Mouse (Mus musculus) midbrain, embryonic 11.5 days (tissue): ENCODE results near the gene Gtse1. TPM values are rescaled to one million over a fixed set of nuclear protein-coding genes. Genes with fewer than 3 reads are reported as not detected.

ENCODE experiments used
- ATAC-seq: fragments of 200-750 bp; cut with Nextera tagmentation; 2 replicates; pipeline ENCODE4 v1.8.0; 2017; ENCODE audit warnings: moderate TSS enrichment, moderate library complexity; ENCODE audit not compliant: low FRiP score
- DNase-seq: peaks from one replicate; pipeline ENCODE4 v3.0.0; 2015; ENCODE audit warnings: low spot score; ENCODE audit errors: missing footprints
- H3K27ac ChIP-seq: fragments of 300-500 bp; sonication (generic); 2 replicates; pipeline ENCODE4 v1.5.1; 2014; ENCODE audit warnings: low read depth, low read length
- H3K27me3 ChIP-seq: fragments of 300-500 bp; sonication (generic); 2 replicates; pipeline ENCODE4 v1.6.1; 2014; ENCODE audit warnings: mild to moderate bottlenecking, low read length, moderate library complexity, mixed read lengths; ENCODE audit not compliant: control insufficient read depth, insufficient read depth
- H3K36me3 ChIP-seq: fragments of 300-500 bp; sonication (generic); 2 replicates; pipeline ENCODE4 v1.6.1; 2014; ENCODE audit warnings: mild to moderate bottlenecking, low read length, moderate library complexity, mixed read lengths; ENCODE audit not compliant: control insufficient read depth, insufficient read depth
- H3K4me1 ChIP-seq: fragments of 300-500 bp; sonication (generic); 2 replicates; pipeline ENCODE4 v1.6.1; 2014; ENCODE audit warnings: low read length; ENCODE audit not compliant: control insufficient read depth, insufficient read depth
- H3K4me2 ChIP-seq: fragments of 300-500 bp; sonication (generic); 2 replicates; pipeline ENCODE4 v1.6.1; 2014; ENCODE audit warnings: mild to moderate bottlenecking, moderate library complexity
- H3K4me3 ChIP-seq: fragments of 300-500 bp; sonication (generic); 2 replicates; pipeline ENCODE4 v1.5.1; 2014; ENCODE audit warnings: low read depth, low read length
- H3K9ac ChIP-seq: fragments of 300-500 bp; sonication (generic); 2 replicates; pipeline ENCODE4 v1.6.1; 2014; ENCODE audit warnings: low read length
- H3K9me3 ChIP-seq: fragments of 300-500 bp; sonication (generic); 2 replicates; pipeline ENCODE4 v1.6.1; 2016; ENCODE audit warnings: low read length; ENCODE audit not compliant: control insufficient read depth
- WGBS: fragments of 180-500 bp; shearing (Covaris S2); extraction: QIAGEN DNeasy Blood & Tissue Kit; methylation state at CpG from one replicate; pipeline ENCODE4 v1.1.7; 2014; 5-methylcytosine and 5-hydroxymethylcytosine counted together
- polyA plus RNA-seq: library from polyadenylated mRNA; unstranded; fragments of >200 nt; fragmentation: Nextera tagmentation; extraction: Ambion mirVana; gene quantifications from 2 replicates; pipeline ENCODE4 v1.2.1, GENCODE M21; 2014

Gene Gtse1
- polyA plus RNA-seq, result 38.6 and 43.7 TPM in 2 replicates

DNA sequence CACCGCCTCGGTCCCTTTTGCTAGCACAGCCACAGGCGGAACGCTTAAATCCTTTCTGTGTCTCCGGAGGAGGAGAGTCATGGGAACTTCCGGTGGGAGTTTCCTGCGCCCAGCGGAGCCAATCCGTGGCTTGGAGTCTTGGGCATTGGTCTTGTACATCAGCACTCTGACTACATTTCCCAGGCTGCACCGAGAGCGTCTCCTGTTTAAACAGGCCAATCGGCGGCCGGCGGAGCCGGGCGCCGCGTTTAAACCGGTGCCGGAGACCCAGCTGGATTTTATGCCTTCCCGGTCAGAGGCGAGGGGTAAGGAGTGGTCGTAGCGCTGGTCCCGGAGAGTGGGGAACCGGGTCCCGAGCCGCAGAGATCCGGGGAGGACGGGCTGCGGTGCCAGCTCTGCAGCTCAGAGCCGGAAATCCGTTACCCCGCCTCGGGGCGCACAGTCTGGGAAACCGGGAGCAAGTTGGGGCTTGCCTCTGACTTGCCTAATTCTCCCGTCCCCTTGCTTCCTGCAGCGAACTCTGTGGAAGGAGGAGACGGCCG lies at the start of gene Gtse1:
TSS of gene Gtse1 (plus strand) at position 256 of the 542 bp plus-strand sequence.
- Histone ChIP-seq H3K4me3 (peak within 1 kb of the TSS; percentile 82), H3K36me3 (peaks cover 7% of the 10 kb centered on the region), H3K9ac (peak within 1 kb of the TSS; percentile 77), H3K27me3 (no peaks in the 10 kb centered on the region), H3K27ac (peak within 1 kb of the TSS; percentile 1), H3K9me3 (no peaks in the 10 kb centered on the region), H3K4me2 (peak within 1 kb of the TSS; percentile 73), H3K4me1 (peaks cover 17% of the 10 kb centered on the region)
- WGBS, result under 1% methylated on average over 42 of the region's 42 CpGs
- peak; percentile 98 for DNase-seq
- peak; percentile 98 for ATAC-seq

DNA sequence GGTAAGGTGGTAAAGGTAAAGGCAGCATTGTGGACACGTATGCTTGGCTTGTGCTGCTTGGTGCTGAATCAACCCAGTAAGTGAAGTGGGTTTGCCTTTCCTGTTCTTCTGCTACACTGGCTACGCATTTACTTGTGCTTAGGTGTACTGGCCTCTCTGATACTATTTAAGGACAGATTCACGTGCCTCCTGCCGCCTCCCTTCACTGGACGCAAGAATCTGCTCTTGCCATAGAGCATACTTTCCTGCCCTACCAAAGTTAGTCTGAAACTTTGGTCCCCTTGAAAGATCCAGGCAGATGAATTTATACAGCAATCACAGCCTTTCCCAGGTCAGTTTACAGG lies 49.1 kb upstream of the Gtse1 start:
- H3K27me3 ChIP-seq, result no peaks in the 10 kb centered on the region
- peak overlapping the region; percentile 91 for H3K4me2 ChIP-seq
- H3K9me3 ChIP-seq, result no peaks in the 10 kb centered on the region
- DNase-seq, result no peak
- H3K36me3 ChIP-seq, result no peaks in the 10 kb centered on the region
- H3K27ac ChIP-seq, result no peak overlapping the region
- no peak for ATAC-seq
- H3K4me1 ChIP-seq, result peaks cover 4% of the 10 kb centered on the region; the same call in 1 of the 2 replicates
- peak overlapping the region; percentile 75; the same call in 1 of the 2 replicates for H3K4me3 ChIP-seq
- WGBS, result 84% methylated on average over 5 of the region's 5 CpGs
- peak overlapping the region; percentile 74 for H3K9ac ChIP-seq

DNA sequence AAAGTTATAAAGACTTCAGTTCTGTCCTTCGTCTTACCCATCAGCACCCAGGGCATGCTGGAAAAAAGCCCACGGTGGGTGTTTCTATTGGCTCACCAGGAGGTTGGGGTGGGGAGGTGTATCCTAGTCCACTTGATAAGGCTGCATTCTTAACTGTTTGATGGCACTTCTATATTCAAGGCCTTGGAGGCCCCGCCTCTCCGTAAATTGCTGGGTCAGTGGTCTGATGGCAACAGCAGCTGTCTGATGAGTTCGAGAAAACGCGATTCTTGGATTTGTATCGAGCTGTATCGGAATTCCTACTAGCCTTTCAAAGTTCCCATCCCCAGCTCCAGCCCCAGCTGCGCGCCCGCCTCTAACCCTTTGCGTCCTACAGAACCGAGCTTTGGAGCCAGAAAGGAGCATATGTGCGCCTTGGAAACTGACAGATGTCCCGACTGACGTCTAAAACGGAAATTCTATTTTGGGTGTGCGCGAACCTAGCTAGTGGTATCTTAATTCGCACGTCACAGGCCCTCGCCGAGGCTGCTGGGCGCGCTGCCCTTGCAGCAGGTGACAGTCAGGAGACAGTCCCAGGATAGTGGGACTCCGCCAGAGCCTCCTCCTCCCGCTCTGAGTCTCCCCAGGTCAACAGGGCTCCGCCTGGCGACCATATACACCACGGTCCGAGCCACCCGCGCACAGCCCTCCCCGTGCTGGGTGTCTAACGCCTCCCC lies 48.6 kb upstream of the Gtse1 start:
- 7% methylated on average over 36 of the region's 36 CpGs for WGBS
- Histone ChIP-seq H3K4me1 (peaks cover 4% of the 10 kb centered on the region; the same call in 1 of the 2 replicates), H3K9ac (peak overlapping the region; percentile 74), H3K4me2 (peak overlapping the region; percentile 91), H3K4me3 (peak overlapping the region; percentile 75), H3K27me3 (no peaks in the 10 kb centered on the region), H3K27ac (peak overlapping the region; percentile 63; the same call in 1 of the 2 replicates), H3K36me3 (no peaks in the 10 kb centered on the region), H3K9me3 (no peaks in the 10 kb centered on the region)
- ATAC-seq (peak; percentile 93), DNase-seq (peak; percentile 94)

DNA sequence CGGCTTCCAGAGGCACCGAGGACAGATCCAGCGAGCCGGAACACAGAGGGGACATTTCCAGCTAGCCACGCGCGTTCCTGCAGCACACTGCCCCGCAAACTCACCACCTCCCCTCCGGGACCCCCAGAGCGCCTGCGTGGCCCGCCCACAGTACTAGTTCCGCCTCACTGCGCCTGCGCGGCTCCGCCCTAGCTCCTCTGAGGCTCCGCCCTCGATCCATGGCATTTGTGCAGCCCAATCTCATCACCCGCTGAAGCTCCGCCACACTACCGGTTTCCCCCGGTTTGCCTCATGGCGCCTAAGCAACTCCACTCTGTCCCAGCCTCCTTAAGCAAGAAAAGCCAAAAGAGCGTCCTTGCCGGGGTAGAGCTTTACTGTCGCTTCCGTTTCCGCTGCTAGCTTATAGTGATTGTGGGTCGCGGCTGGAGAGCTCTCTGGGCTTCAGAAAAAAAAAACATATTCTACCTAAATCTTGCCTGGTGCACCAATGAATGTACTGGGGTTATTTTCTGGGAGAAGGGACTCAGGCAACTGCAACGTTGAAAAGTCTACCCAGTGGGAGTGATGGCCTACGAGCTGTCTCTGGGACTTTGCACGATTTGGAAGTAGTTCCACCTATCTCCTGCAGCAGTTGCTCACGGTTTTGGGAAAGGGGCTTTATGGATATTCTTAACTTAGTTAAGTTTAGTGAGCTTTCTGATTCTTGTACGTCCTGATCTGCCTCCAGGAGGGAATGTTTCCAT lies 47.8 kb upstream of the Gtse1 start, which contains the start of gene Cdpf1:
TSS of gene Cdpf1 (minus strand) at position 163 of the 743 bp plus-strand sequence.
- peak within 1 kb of the TSS; percentile 91 for H3K4me2 ChIP-seq
- H3K27me3 ChIP-seq, result no peaks in the 10 kb centered on the region
- 4% methylated on average over 36 of the region's 36 CpGs for WGBS
- no peaks in the 10 kb centered on the region for H3K9me3 ChIP-seq
- DNase-seq, result peak; percentile 100
- peak within 1 kb of the TSS; percentile 63; the same call in 1 of the 2 replicates for H3K27ac ChIP-seq
- peak within 1 kb of the TSS; percentile 75 for H3K4me3 ChIP-seq
- H3K36me3 ChIP-seq, result no peaks in the 10 kb centered on the region
- peak within 1 kb of the TSS; percentile 74 for H3K9ac ChIP-seq
- peak; percentile 96 for ATAC-seq
- peaks cover 4% of the 10 kb centered on the region; the same call in 1 of the 2 replicates for H3K4me1 ChIP-seq

DNA sequence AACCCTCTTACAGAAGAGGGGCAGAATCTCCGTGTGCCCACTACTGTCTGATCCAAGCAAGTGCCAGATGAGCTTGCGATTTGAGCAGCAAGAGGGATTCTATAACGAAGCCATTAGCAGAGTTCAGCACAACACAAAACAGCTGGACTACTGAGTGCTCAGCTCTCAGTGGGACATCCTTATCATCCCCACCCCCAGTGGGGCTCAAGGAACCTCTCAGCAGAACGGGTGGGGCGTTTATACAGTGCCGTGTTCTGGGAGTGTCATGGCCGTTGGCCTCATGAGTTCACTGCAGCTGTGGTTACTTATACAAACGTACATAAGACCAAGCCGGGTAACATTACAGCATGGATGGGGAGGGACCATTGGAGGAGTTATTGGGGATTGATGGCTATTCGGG lies 46.1 kb upstream of the Gtse1 start:
- ATAC-seq (no peak), DNase-seq (no peak)
- Histone ChIP-seq H3K36me3 (no peaks in the 10 kb centered on the region), H3K4me3 (no peak overlapping the region), H3K9ac (no peak overlapping the region), H3K9me3 (no peaks in the 10 kb centered on the region), H3K27ac (no peak overlapping the region), H3K4me1 (peaks cover 4% of the 10 kb centered on the region; the same call in 1 of the 2 replicates), H3K4me2 (no peak overlapping the region), H3K27me3 (no peaks in the 10 kb centered on the region)
- 74% methylated on average over 10 of the region's 10 CpGs for WGBS

DNA sequence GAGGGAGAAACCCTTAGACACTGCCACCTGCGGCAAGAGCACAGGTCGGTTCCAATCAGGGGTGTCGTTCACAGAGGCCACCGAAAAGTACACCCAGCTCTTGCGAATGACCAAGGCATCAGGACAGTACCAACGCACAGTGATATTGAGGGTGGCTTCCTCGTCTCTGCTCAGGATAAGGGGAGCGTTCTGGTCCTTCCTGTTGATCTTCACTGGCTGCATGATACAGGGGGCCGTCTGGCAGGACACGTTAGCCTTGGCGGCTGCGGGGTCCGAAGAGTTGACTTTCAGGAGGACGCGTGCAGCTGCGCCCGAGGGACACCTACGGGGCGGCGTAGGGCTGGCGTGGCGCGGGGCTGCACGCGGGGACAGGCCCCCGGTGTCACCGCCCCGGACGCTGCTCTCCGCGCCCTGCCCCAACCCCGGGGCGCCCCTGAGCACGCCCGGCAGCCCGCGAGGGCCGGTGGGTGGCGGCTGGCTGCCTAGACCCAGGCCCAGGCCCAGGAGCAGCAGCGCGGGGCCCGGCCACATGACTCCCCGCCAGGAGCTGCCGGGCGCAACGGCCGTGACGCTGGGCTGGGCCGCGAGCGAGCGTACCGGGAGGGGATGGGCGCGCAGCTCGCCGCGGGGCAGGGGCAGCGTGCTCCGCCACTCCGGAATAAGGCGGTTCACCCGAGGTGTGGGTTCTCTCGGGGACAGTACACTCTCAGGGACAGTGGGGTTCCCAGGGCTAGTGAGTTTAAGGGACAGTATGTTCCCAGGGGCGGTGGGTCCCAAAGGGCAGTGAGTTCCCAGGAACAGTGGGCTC lies 38.1 kb upstream of the Gtse1 start, which contains the start of gene Pkdrej:
TSS of gene Pkdrej (minus strand) at position 532 of the 808 bp plus-strand sequence.
- WGBS, result 2% methylated on average over 62 of the region's 65 CpGs
- ATAC-seq, result peak; percentile 63

DNA sequence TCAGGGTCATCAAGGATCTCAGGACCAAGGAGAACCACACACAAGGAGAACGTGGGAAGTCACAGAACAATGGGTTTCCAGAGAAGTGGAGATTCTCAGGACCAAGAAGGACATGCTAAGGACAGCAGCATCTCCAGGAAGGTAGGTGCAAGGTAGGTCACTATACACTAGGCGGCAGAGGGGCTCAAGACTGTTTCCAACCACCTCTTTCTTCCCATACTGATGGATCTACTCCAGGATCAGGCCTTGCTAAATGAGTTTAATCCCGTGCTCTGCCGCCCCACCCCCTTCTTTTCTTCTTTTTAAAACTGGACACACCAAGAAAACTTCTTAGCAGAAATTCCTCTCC lies 37.6 kb upstream of the Gtse1 start:
- H3K4me3 ChIP-seq, result peak overlapping the region; percentile 48
- ATAC-seq (peak; percentile 48; the same call in 1 of the 2 replicates), DNase-seq (peak; percentile 85)
- no peaks in the 10 kb centered on the region for H3K9me3 ChIP-seq
- no peaks in the 10 kb centered on the region for H3K36me3 ChIP-seq
- 10% methylated on average over 4 of the region's 4 CpGs for whole genome bisulfite sequencing
- no peak overlapping the region for H3K27ac ChIP-seq
- H3K4me2 ChIP-seq, result peak overlapping the region; percentile 95
- H3K9ac ChIP-seq, result peak overlapping the region; percentile 66
- 0 out of 2 replicates have a peak, but pooled peaks cover 3% of the 10 kb centered on the region for H3K4me1 ChIP-seq
- peaks cover 18% of the 10 kb centered on the region for H3K27me3 ChIP-seq

More for the DNA sequence above, 38.1 kb upstream of the Gtse1 start, which contains the start of gene Pkdrej:
- Histone ChIP-seq H3K9ac (peak within 1 kb of the TSS; percentile 66), H3K27me3 (peaks cover 18% of the 10 kb centered on the region), H3K9me3 (no peaks in the 10 kb centered on the region), H3K36me3 (no peaks in the 10 kb centered on the region), H3K4me2 (peak within 1 kb of the TSS; percentile 95), H3K4me3 (peak within 1 kb of the TSS; percentile 48), H3K27ac (no peak within 1 kb of the TSS), H3K4me1 (0 out of 2 replicates have a peak, but pooled peaks cover 3% of the 10 kb centered on the region)
- DNase-seq, result peak; percentile 91

DNA sequence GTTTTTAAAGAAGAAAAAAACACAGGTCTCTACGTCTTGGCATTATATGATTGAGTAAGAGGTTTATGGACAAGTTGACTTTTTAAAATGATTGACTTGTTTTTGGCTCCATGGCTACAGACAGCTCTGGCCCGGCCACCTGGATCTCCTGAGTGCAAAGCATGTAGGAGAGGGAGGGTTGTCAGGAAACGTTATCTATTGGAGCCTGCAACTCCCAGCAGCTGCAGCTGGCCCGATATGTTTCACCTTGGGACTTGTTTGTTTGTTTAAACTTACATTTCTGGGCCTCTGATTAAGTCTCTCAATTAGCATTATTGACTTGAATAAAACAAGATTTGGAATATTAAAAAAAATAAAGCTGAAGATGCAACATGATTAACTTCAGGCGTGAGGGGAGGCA lies 32.9 kb upstream of the Gtse1 start:
- Histone ChIP-seq H3K36me3 (no peaks in the 10 kb centered on the region), H3K4me2 (no peak overlapping the region), H3K4me1 (no peaks in the 10 kb centered on the region), H3K9me3 (no peaks in the 10 kb centered on the region), H3K9ac (no peak overlapping the region), H3K27me3 (peaks cover 3% of the 10 kb centered on the region; the same call in 1 of the 2 replicates), H3K4me3 (no peak overlapping the region), H3K27ac (no peak overlapping the region)
- ATAC-seq, result no peak
- 76% methylated on average over 5 of the region's 5 CpGs for WGBS
- no peak for DNase-seq
